Mouse (Mus musculus): ENCODE measurements around the gene Sit1.

DNA sequence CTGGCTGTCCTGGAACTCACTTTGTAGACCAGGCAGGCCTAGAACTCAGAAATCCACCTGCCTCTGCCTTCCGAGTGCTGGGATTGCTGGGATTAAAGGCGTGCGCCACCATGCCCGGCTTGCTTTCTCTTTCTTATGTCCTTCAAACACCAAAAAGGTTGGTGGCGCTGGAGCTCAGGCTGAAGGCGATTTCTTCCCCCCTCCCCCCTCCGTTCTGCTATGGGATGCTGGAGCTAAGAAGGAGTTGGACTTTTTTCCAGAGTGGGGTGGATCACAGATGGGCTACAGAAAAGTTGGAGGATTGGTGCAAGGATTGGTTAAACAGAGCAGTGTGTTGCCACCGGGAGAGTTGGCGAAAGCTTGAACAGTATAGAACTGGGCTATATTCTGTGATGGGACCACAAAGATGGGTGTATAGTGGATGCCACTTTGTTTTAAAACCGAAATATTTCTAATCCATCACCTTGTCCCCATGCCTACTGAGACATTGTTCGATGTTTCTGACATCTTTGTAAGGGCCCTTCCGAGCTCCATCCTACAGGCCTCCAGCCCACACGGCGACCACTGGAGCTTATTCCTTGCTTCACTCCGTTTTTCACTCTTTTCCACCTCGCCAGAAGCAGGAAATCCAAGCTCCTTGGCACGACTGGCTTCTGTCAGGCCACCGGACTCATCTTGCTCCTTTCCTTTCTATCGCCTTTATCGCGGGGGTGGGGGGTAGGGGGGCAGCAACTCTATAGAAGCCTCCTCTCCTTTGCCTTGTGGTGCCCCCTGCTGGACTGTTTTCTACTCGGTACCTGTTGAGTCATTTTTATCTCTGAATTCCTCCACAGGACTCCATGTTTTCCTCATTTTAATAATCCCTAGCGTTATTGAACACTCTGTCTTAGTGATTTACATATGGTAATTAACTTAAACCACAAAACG lies 4.4 kb downstream of the Sit1 start:
- TF ChIP-seq CTCF (IDR thresholded peaks at IDR 0.05; ENCODE audit: low read depth): peak; percentile 79
- no peak for TF ChIP-seq EP300 (optimal IDR thresholded peaks at IDR 0.05)
